Mouse (Mus musculus): Measurements from ENCODE around the gene Xpa. TPM values are rescaled to one million over a fixed set of nuclear protein-coding genes. Genes with fewer than 3 reads are reported as not detected.

Xpa gene
- total RNA-seq, 2 experiments from 2014 or later = 12.6 to 17.7 TPM

Other genes with a start within 250 kb of the Xpa start
- gene Tdrd7, start 231.0 kb downstream of the Xpa start, total RNA-seq (2021) = 10 to 100 TPM; 27.8 to 30.4 TPM
- gene Tmod1, start 157.4 kb downstream of the Xpa start, total RNA-seq (2021) = 1 to 10 TPM; 4.5 to 7.9 TPM
- 10 to 100 TPM; 44.5 to 48.5 TPM for gene Ncbp1, start 57.7 kb downstream of the Xpa start, total RNA-seq (2021)
- 10 to 100 TPM; 24.6 to 31.4 TPM for gene Tstd2, start 57.6 kb downstream of the Xpa start, total RNA-seq (2021)
- gene Foxe1, start 147.3 kb upstream of the Xpa start, total RNA-seq (2021) = not detected
- gene Trmo, start 193.1 kb upstream of the Xpa start, total RNA-seq (2021) = 1 to 10 TPM; 5.5 to 6.6 TPM
- not detected for gene Hemgn, start 217.2 kb upstream of the Xpa start, total RNA-seq (2021)

Data from adrenal gland, adult 18-20 months (tissue).